Mouse (Mus musculus) hindbrain, embryonic 14.5 days (tissue): ENCODE measurements around the gene Ppt2. TPM values are rescaled to one million over a fixed set of nuclear protein-coding genes. Genes with fewer than 3 reads are reported as not detected.

ENCODE experiments used
- ATAC-seq: fragments of 200-750 bp; cut with Nextera tagmentation; 2 replicates; pipeline ENCODE4 v1.8.0; 2017; ENCODE audit warnings: moderate number of reproducible peaks, mild to moderate bottlenecking, moderate TSS enrichment, moderate library complexity; ENCODE audit not compliant: low FRiP score
- DNase-seq: peaks from one replicate; pipeline ENCODE4 v3.0.0-alpha.2; 2015; ENCODE audit warnings: low spot score
- H3K27ac ChIP-seq: fragments of 300-500 bp; sonication (generic); 2 replicates; pipeline ENCODE4 v1.5.1; 2014; ENCODE audit warnings: mild to moderate bottlenecking, moderate library complexity
- H3K27me3 ChIP-seq: fragments of 300-500 bp; sonication (generic); 2 replicates; pipeline ENCODE4 v1.6.1; 2014; ENCODE audit warnings: mild to moderate bottlenecking, low read length, mixed read lengths; ENCODE audit not compliant: control insufficient read depth, insufficient read depth
- H3K36me3 ChIP-seq: fragments of 300-500 bp; sonication (generic); replicated peaks from 2 replicates; pipeline ENCODE4 v1.6.1; 2014; ENCODE audit not compliant: control insufficient read depth, insufficient read depth
- H3K4me1 ChIP-seq: fragments of 300-500 bp; sonication (generic); replicated peaks from 2 replicates; pipeline ENCODE4 v1.6.1; 2014; ENCODE audit warnings: antibody characterized with exemption, low read length, mixed read lengths; ENCODE audit not compliant: control insufficient read depth, insufficient read depth
- H3K4me2 ChIP-seq: fragments of 300-500 bp; sonication (generic); replicated peaks from 2 replicates; pipeline ENCODE4 v1.6.1; 2014; ENCODE audit warnings: mild to moderate bottlenecking, moderate library complexity
- H3K4me3 ChIP-seq: fragments of 300-500 bp; sonication (generic); replicated peaks from 2 replicates; pipeline ENCODE4 v1.5.1; 2014; ENCODE audit warnings: mild to moderate bottlenecking, low read length
- H3K9ac ChIP-seq: fragments of 300-500 bp; sonication (generic); 2 replicates; pipeline ENCODE4 v1.6.1; 2014
- H3K9me3 ChIP-seq: fragments of 300-500 bp; sonication (generic); 2 replicates; pipeline ENCODE4 v1.6.1; 2016; ENCODE audit warnings: low read length; ENCODE audit not compliant: control insufficient read depth
- WGBS: fragments of 180-500 bp; shearing (Covaris S2); extraction: QIAGEN DNeasy Blood & Tissue Kit; methylation state at CpG from one replicate; pipeline ENCODE4 v1.1.7; 2014; 5-methylcytosine and 5-hydroxymethylcytosine counted together
- polyA plus RNA-seq: library from polyadenylated mRNA; unstranded; fragments of >200 nt; fragmentation: Nextera tagmentation; extraction: Ambion mirVana; gene quantifications from 2 replicates; pipeline ENCODE4 v1.2.1, GENCODE M21; 2014

The Ppt2 gene
- polyA plus RNA-seq, 1 experiment from 2014 or later: 25.4 TPM

DNA sequence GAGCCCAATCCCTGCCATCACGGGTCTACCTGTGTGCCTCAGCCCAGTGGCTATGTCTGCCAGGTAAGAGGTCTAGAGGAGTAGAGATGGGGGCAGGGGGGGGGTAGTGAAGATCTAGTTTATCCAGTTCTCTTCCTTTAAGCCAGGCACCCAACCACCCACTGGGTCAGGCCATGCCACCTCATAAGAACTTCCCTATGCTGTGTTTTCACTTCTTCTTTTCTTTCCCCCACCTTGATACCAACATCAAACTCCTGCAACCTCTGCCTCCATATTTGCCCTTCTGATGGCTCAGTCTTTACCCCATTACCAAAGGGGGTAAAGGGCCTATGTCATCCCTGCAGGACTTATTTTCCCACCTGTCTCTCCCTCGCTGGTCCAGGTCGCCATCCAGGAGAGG is 50.2 kb downstream of the Ppt2 start:
- no peaks in the 10 kb centered on the region for H3K9me3 ChIP-seq
- no peak overlapping the region for H3K4me3 ChIP-seq
- H3K27ac ChIP-seq: no peak overlapping the region
- H3K4me1 ChIP-seq: no peaks in the 10 kb centered on the region
- H3K9ac ChIP-seq: no peak overlapping the region
- 88% methylated on average over 3 of the region's 3 CpGs for WGBS
- H3K4me2 ChIP-seq: no peak overlapping the region
- ATAC-seq: no peak
- DNase-seq: no peak
- H3K27me3 ChIP-seq: no peaks in the 10 kb centered on the region
- no peaks in the 10 kb centered on the region for H3K36me3 ChIP-seq

DNA sequence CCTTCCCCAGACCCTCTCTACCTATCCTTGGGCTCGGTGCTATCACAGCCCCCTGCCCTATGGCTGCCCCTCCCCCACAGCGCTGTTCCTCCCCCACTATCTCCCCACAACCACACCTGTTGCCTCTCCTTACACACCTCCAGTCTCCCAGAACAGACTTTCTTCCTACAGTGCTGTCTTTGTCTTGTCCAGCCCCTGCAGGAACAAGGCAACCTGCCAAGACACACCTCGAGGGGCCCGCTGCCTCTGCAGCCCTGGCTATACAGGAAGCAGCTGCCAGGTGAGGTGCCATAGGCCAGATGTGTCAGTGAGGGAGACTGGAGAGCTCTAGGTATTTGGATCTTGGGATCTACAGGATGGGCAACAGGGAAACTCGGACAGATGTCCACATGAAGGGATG is 51.7 kb downstream of the Ppt2 start:
- no peaks in the 10 kb centered on the region for H3K27me3 ChIP-seq
- H3K4me3 ChIP-seq: no peak overlapping the region
- 72% methylated on average over 5 of the region's 5 CpGs for WGBS
- no peak overlapping the region for H3K9ac ChIP-seq
- H3K9me3 ChIP-seq: no peaks in the 10 kb centered on the region
- H3K27ac ChIP-seq: no peak overlapping the region
- DNase-seq (no peak), ATAC-seq (no peak)
- H3K36me3 ChIP-seq: no peaks in the 10 kb centered on the region
- no peak overlapping the region for H3K4me2 ChIP-seq
- no peaks in the 10 kb centered on the region for H3K4me1 ChIP-seq

DNA sequence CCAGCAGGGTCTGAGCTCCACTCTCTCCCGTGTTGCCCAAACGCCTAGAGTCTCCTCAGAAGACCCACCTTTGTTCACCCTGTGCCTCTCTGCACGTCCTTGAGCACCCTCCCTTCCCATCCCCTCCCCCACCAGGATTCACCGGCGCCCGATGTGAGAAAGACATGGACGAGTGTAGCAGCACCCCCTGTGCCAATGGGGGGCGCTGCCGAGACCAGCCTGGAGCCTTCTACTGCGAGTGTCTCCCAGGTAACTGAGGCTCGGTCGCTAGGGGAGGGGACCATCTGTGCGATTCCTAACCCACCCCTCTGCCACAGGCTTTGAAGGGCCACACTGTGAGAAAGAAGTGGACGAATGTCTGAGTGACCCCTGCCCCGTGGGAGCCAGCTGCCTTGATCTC is 55.9 kb downstream of the Ppt2 start:
- WGBS: 7% methylated on average over 15 of the region's 15 CpGs
- ATAC-seq: no peak
- DNase-seq: no peak
- Histone ChIP-seq H3K27me3 (no peaks in the 10 kb centered on the region), H3K4me3 (no peak overlapping the region), H3K9ac (no peak overlapping the region), H3K36me3 (no peaks in the 10 kb centered on the region), H3K4me2 (no peak overlapping the region), H3K27ac (no peak overlapping the region), H3K4me1 (no peaks in the 10 kb centered on the region), H3K9me3 (no peaks in the 10 kb centered on the region)

DNA sequence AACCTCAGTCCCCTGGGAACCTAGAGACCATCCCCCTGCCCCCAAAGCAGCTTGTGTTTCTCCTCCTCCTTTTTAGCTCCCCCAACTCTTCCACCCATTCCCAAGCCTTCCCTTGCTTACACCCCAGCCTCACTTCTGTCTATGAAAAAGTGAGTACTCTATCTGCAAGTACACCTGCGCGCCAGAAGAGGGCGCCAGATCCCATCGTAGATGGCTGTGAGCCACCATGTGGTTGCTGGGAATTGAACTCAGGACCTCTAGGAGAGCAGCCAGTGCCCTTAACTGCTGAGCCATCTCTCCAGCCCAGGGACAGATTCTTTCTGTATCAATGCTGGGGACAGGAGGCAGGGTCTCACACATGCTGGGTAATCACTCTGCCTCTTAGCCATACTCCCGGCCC is 56.4 kb downstream of the Ppt2 start:
- WGBS: 10% methylated on average over 5 of the region's 5 CpGs
- DNase-seq (no peak), ATAC-seq (no peak)
- Histone ChIP-seq H3K36me3 (no peaks in the 10 kb centered on the region), H3K9me3 (no peaks in the 10 kb centered on the region), H3K4me1 (no peaks in the 10 kb centered on the region), H3K4me2 (no peak overlapping the region), H3K27ac (no peak overlapping the region), H3K9ac (no peak overlapping the region), H3K4me3 (no peak overlapping the region), H3K27me3 (no peaks in the 10 kb centered on the region)

- H3K9ac ChIP-seq: no peak overlapping the region
- H3K4me1 ChIP-seq: no peaks in the 10 kb centered on the region
- no peak overlapping the region for H3K4me3 ChIP-seq
- ATAC-seq (no peak), DNase-seq (no peak)
- no peaks in the 10 kb centered on the region for H3K27me3 ChIP-seq
- H3K36me3 ChIP-seq: no peaks in the 10 kb centered on the region
- no peak overlapping the region for H3K4me2 ChIP-seq
- H3K9me3 ChIP-seq: no peaks in the 10 kb centered on the region
- no peak overlapping the region for H3K27ac ChIP-seq
- 70% methylated on average over 4 of the region's 4 CpGs for WGBS
Observed at GRCm38 (mm10) chr17:34569919-34570318, 58.4 kb downstream of the Ppt2 start.

DNA sequence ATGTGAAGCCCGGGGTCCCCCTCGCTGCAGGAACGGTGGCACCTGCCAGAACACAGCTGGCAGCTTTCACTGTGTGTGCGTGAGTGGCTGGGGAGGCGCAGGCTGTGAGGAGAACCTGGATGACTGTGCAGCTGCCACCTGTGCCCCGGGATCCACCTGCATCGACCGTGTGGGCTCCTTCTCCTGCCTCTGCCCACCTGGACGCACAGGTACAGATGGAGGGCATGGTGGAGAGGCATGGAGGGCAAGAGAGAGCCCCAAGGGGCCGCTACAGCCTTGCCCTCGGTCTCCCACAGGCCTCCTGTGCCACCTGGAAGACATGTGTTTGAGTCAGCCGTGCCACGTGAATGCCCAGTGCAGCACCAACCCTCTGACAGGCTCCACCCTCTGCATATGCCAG is 59.9 kb downstream of the Ppt2 start:
- DNase-seq (no peak), ATAC-seq (no peak)
- no peak overlapping the region for H3K4me3 ChIP-seq
- WGBS: 76% methylated on average over 13 of the region's 13 CpGs
- H3K9ac ChIP-seq: no peak overlapping the region
- no peaks in the 10 kb centered on the region for H3K9me3 ChIP-seq
- no peak overlapping the region for H3K27ac ChIP-seq
- no peaks in the 10 kb centered on the region for H3K4me1 ChIP-seq
- H3K36me3 ChIP-seq: no peaks in the 10 kb centered on the region
- H3K4me2 ChIP-seq: no peak overlapping the region
- H3K27me3 ChIP-seq: no peaks in the 10 kb centered on the region

DNA sequence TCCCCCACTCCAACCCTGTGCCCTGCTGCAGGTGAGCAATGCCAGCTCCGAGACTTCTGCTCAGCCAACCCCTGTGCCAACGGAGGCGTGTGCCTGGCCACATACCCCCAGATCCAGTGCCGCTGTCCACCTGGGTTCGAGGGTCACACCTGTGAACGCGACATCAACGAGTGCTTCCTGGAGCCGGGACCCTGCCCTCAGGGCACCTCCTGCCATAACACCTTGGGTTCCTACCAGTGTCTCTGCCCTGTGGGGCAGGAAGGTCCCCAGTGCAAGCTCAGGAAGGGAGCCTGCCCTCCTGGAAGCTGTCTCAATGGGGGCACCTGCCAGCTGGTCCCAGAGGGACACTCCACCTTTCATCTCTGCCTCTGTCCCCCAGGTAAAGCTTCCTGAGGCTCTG is 61.0 kb downstream of the Ppt2 start:
- Histone ChIP-seq H3K36me3 (no peaks in the 10 kb centered on the region), H3K4me2 (no peak overlapping the region), H3K4me1 (no peaks in the 10 kb centered on the region), H3K9me3 (no peaks in the 10 kb centered on the region), H3K27me3 (no peaks in the 10 kb centered on the region), H3K27ac (no peak overlapping the region), H3K9ac (no peak overlapping the region), H3K4me3 (no peak overlapping the region)
- ATAC-seq: no peak
- DNase-seq: no peak
- 78% methylated on average over 9 of the region's 9 CpGs for WGBS

Other genes starting within 250 kb of the Ppt2 start
- gene BC051142, start 229.7 kb downstream of the Ppt2 start, polyA plus RNA-seq: 4.2 and 5.6 TPM in 2 replicates
- not detected in 2 replicates for gene Btnl4, start 151.2 kb downstream of the Ppt2 start, polyA plus RNA-seq
- not detected in 2 replicates for gene Btnl6, start 111.2 kb downstream of the Ppt2 start, polyA plus RNA-seq
- gene Notch4, start 64.2 kb downstream of the Ppt2 start, polyA plus RNA-seq: 11.1 and 12.1 TPM in 2 replicates
- 4.2 and 4.7 TPM in 2 replicates for gene Gpsm3, start 38.7 kb downstream of the Ppt2 start, polyA plus RNA-seq
- 7.1 and 10.5 TPM in 2 replicates for gene Pbx2, start 37.2 kb downstream of the Ppt2 start, polyA plus RNA-seq
- 1.1 and 1.4 TPM in 2 replicates for gene Ager, start 30.6 kb downstream of the Ppt2 start, polyA plus RNA-seq
- gene Rnf5, start 24.8 kb downstream of the Ppt2 start, polyA plus RNA-seq: 196 and 211 TPM in 2 replicates
- gene Agpat1, start 24.2 kb downstream of the Ppt2 start, polyA plus RNA-seq: 123 and 126 TPM in 2 replicates
- 8.8 and 11.4 TPM in 2 replicates for gene Egfl8, start 12.5 kb downstream of the Ppt2 start, polyA plus RNA-seq
- gene Prrt1, start 1.0 kb upstream of the Ppt2 start, polyA plus RNA-seq: 7.3 and 8.6 TPM in 2 replicates
- gene Fkbpl, start 16.3 kb upstream of the Ppt2 start, polyA plus RNA-seq: 11.7 and 12.9 TPM in 2 replicates
- gene Atf6b, start 18.6 kb upstream of the Ppt2 start, polyA plus RNA-seq: 84.7 and 87.6 TPM in 2 replicates
- 0.24 and 0.43 TPM in 2 replicates for gene Tnxb, start 42.0 kb upstream of the Ppt2 start, polyA plus RNA-seq
- 0.22 TPM in 1 of 2 replicates, not detected in the other for gene C4b, start 115.4 kb upstream of the Ppt2 start, polyA plus RNA-seq
- not detected in 2 replicates for gene Cyp21a1, start 176.1 kb upstream of the Ppt2 start, polyA plus RNA-seq
- gene Stk19, start 208.4 kb upstream of the Ppt2 start, polyA plus RNA-seq: 25.9 and 28.8 TPM in 2 replicates
- gene Dxo, start 208.5 kb upstream of the Ppt2 start, polyA plus RNA-seq: 54.4 and 61.9 TPM in 2 replicates
- gene Skiv2l, start 221.7 kb upstream of the Ppt2 start, polyA plus RNA-seq: 49.6 and 51.2 TPM in 2 replicates
- 73.7 and 74.0 TPM in 2 replicates for gene Nelfe, start 221.9 kb upstream of the Ppt2 start, polyA plus RNA-seq
- gene Cfb, start 234.0 kb upstream of the Ppt2 start, polyA plus RNA-seq: 2.2 and 2.3 TPM in 2 replicates